Mouse (Mus musculus) kidney, adult 2 months (tissue): ENCODE measurements around the gene Tmem151a. TPM values are rescaled to one million over a fixed set of nuclear protein-coding genes. Genes with fewer than 3 reads are reported as not detected.

Experiments
- DNase-seq: peaks from one replicate; pipeline ENCODE4 v3.0.0; 2021
- H3K27ac ChIP-seq: fragments of 200-500 bp; 2 replicates; pipeline ENCODE4 v1.5.1; 2012; ENCODE audit warnings: low read depth, low read length, control low read depth, inconsistent platforms; ENCODE audit not compliant: insufficient read depth
- H3K27me3 ChIP-seq: fragments of 200-500 bp; replicated peaks from 2 replicates; pipeline ENCODE4 v1.6.1; 2012; ENCODE audit warnings: mild to moderate bottlenecking, moderate library complexity, low read length, inconsistent platforms; ENCODE audit not compliant: control insufficient read depth, insufficient read depth
- H3K36me3 ChIP-seq: fragments of 200-500 bp; 2 replicates; pipeline ENCODE4 v1.6.1; 2012; ENCODE audit warnings: mild to moderate bottlenecking, moderate library complexity, low read length, inconsistent platforms; ENCODE audit not compliant: control insufficient read depth, insufficient read depth
- H3K4me1 ChIP-seq: fragments of 200-500 bp; 2 replicates; pipeline ENCODE4 v1.6.1; 2011; ENCODE audit warnings: low read length; ENCODE audit not compliant: control insufficient read depth, insufficient read depth
- H3K4me3 ChIP-seq: fragments of 200-500 bp; 2 replicates; pipeline ENCODE4 v1.5.1; 2011; ENCODE audit warnings: mild to moderate bottlenecking, low read depth, low read length, control low read depth; ENCODE audit not compliant: insufficient read depth
- CTCF ChIP-seq: fragments of 200-500 bp; conservative IDR thresholded peaks from 2 replicates; pipeline ENCODE4 v1.5.1; 2011; ENCODE audit warnings: low read depth, mild to moderate bottlenecking, control low read depth, low read length, moderate library complexity, mixed read lengths; ENCODE audit not compliant: insufficient read depth, insufficient read length
- POLR2A ChIP-seq: fragments of 200-500 bp; IDR thresholded peaks from one replicate; pipeline ENCODE4 v1.6.1; 2011; ENCODE audit warnings: low read depth, low read length, control low read depth
- WGBS: fragments of 180-500 bp; shearing (Covaris S2); methylation state at CpG from one replicate; pipeline ENCODE4 v1.1.7; 2018; 5-methylcytosine and 5-hydroxymethylcytosine counted together
- polyA plus RNA-seq: library from polyadenylated mRNA; depleted of rRNA; stranded (reverse); fragments of >200 nt; gene quantifications from 2 replicates; pipeline ENCODE4 v1.2.3, GENCODE M21; 2012

Gene Tmem151a
- polyA plus RNA-seq, 1 experiment: 4.9 TPM

DNA sequence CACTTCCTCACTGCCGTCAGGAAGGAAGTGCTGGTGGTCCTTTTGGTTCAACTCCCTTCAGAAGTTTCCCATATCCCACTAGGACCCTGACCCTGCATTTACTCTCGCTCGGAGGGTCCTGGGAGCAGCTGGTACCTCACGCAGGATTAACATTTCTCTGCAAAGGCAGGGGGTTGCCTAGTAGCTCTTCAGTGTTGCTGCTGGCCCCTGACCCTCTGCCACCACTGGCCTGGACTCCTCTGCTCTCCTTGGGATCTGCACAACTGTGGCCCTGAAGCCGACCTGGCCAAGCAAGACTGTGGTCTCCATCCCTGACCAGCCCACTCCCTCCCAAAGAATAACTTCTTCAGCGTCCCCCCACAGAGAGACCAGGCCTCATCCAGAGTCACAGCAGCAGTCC lies 36.0 kb downstream of the Tmem151a start:
- H3K4me1 ChIP-seq: no peaks in the 10 kb centered on the region; the same call in 1 of the 2 replicates
- 89% methylated on average over 6 of the region's 6 CpGs for WGBS
- no peak for TF ChIP-seq POLR2A
- no peak for TF ChIP-seq CTCF
- H3K27ac ChIP-seq: no peak overlapping the region
- no peaks in the 10 kb centered on the region for H3K27me3 ChIP-seq
- H3K4me3 ChIP-seq: no peak overlapping the region
- H3K36me3 ChIP-seq: no peaks in the 10 kb centered on the region
- DNase-seq: no peak

GRCm38 (mm10) chr19:5048138-5049056 lies 36.9 kb downstream of the Tmem151a start:
- no peak for TF ChIP-seq CTCF
- no peak for TF ChIP-seq POLR2A
- no peak overlapping the region for H3K4me3 ChIP-seq
- 87% methylated on average over 14 of the region's 14 CpGs for WGBS
- H3K27ac ChIP-seq: no peak overlapping the region
- no peaks in the 10 kb centered on the region; the same call in 1 of the 2 replicates for H3K4me1 ChIP-seq
- no peak for DNase-seq
- no peaks in the 10 kb centered on the region for H3K36me3 ChIP-seq
- H3K27me3 ChIP-seq: no peaks in the 10 kb centered on the region

DNA sequence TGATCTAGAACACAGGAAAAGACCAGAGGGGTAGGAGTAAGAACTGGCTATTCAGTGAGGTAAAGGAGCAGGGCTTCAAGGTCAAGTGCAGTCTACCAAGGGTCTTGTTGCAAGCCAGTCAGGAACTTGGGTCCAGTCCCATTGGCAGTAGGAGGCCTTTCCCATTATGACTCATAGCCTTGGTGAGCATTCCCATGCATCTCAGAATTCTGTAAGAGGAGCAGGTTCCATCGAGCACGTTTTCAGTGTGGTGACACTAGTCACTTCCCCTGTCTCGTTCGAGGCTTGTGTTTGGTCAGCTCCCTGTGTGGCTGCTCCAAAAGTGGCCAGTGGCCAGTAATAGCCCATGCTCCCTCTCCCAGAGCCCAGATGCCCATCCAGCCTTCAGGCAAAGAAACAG lies 39.8 kb downstream of the Tmem151a start:
- TF ChIP-seq CTCF (no peak), POLR2A (no peak)
- Histone ChIP-seq H3K4me3 (no peak overlapping the region), H3K36me3 (no peaks in the 10 kb centered on the region), H3K27ac (no peak overlapping the region), H3K27me3 (no peaks in the 10 kb centered on the region), H3K4me1 (peaks cover 4% of the 10 kb centered on the region; the same call in 1 of the 2 replicates)
- DNase-seq: no peak
- WGBS: 79% methylated on average over 4 of the region's 4 CpGs

- H3K4me3 ChIP-seq: peak overlapping the region; percentile 66
- TF ChIP-seq CTCF: no peak
- TF ChIP-seq POLR2A: no peak
- H3K4me1 ChIP-seq: peaks cover 13% of the 10 kb centered on the region
- WGBS: 3% methylated on average over 16 of the region's 16 CpGs
- H3K27ac ChIP-seq: no peak overlapping the region; the same call in 1 of the 2 replicates
- no peak for DNase-seq
- H3K27me3 ChIP-seq: no peaks in the 10 kb centered on the region
- no peaks in the 10 kb centered on the region for H3K36me3 ChIP-seq
Observed at GRCm38 (mm10) chr19:5041588-5041987, 43.7 kb downstream of the Tmem151a start.

DNA sequence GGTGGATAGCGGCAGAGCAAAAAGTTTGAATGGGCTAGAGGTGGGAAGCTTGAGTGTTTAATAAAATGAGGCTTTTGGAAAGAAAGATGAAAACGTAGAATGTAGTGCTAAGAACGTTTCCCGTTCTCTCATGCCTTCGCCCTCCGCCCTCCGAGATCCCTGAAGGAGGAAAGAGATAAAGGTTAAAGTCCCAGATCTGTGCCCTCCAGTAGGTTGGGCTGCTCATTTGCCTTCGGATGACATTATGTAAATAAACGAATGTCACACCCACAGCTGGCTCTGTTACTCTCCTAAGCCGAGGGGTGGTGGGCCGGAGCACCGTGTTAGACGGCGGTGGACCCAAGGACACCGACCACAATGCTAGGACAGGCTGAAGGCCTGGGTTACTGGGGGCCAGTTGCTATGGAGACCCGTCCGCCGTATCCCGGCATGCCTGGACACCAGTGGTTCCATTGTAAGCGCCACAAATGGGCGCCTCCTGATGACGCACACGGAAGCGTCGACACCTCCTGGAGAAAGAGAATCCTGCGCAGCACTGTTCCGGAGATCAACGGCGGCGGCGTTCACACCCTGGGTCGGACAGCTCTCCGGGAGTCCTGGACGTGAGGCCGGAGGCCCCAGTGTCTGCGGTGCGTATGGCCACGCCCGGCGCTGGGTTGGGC lies 44.3 kb downstream of the Tmem151a start, which contains the start of gene Brms1:
Brms1 (plus strand) TSS at position 493 of the 662 bp plus-strand sequence.
- Histone ChIP-seq H3K36me3 (no peaks in the 10 kb centered on the region), H3K27me3 (no peaks in the 10 kb centered on the region), H3K4me1 (peaks cover 13% of the 10 kb centered on the region), H3K27ac (peak within 1 kb of the TSS; percentile 36; the same call in 1 of the 2 replicates), H3K4me3 (peak within 1 kb of the TSS; percentile 66)
- no peak for TF ChIP-seq CTCF
- no peak for TF ChIP-seq POLR2A
- peak; percentile 96 for DNase-seq
- WGBS: 3% methylated on average over 40 of the region's 40 CpGs

- DNase-seq: peak; percentile 54
- H3K4me3 ChIP-seq: peak overlapping the region; percentile 77
- no peaks in the 10 kb centered on the region for H3K27me3 ChIP-seq
- WGBS: 7% methylated on average over 41 of the region's 41 CpGs
- H3K27ac ChIP-seq: no peak overlapping the region; the same call in 1 of the 2 replicates
- TF ChIP-seq POLR2A (no peak), CTCF (no peak)
- H3K4me1 ChIP-seq: peaks cover 13% of the 10 kb centered on the region
- H3K36me3 ChIP-seq: no peaks in the 10 kb centered on the region
Observed at GRCm38 (mm10) chr19:5039301-5040114, 45.8 kb downstream of the Tmem151a start.
